Mouse (Mus musculus) MEL (cell line): Measurements from ENCODE around the gene Slc36a1.

Source experiments
- CTCF ChIP-seq, 3 experiments: IDR thresholded peaks in 2 of 3; conservative IDR thresholded peaks in 1 of 3; 2 replicates each; pipeline ENCODE4 v1.5.1; 2011 to 2012; ENCODE audit warnings: low read length in 3 of 3, low read depth in 2 of 3, mild to moderate bottlenecking in 2 of 3, improper control_type of control experiment in 1 of 3, inconsistent platforms in 1 of 3, mixed read lengths in 1 of 3, moderate library complexity in 1 of 3; ENCODE audit not compliant: control insufficient read depth in 1 of 3, insufficient read depth in 1 of 3, poor library complexity in 1 of 3, severe bottlenecking in 1 of 3
- EP300 ChIP-seq, 2 experiments: IDR thresholded peaks; 2 replicates each; pipeline ENCODE4 v1.6.1; 2011; ENCODE audit warnings: improper control_type of control experiment in 2 of 2, low read length in 2 of 2, low read depth in 1 of 2, mild to moderate bottlenecking in 1 of 2
- MAX ChIP-seq: IDR thresholded peaks from 2 replicates; pipeline ENCODE4 v1.6.1; 2011; ENCODE audit warnings: low read length, improper control_type of control experiment
- NELFE ChIP-seq: IDR thresholded peaks from 2 replicates; pipeline ENCODE4 v1.6.1; 2011; ENCODE audit warnings: low read depth, low read length, improper control_type of control experiment
- POLR2A ChIP-seq, 2 experiments: IDR thresholded peaks; 2 replicates each; pipeline ENCODE4 v1.6.1; 2011 to 2012; ENCODE audit warnings: low read length in 2 of 2, mild to moderate bottlenecking in 2 of 2, control low read depth in 1 of 2, improper control_type of control experiment in 1 of 2, low read depth in 1 of 2, moderate library complexity in 1 of 2; ENCODE audit not compliant: control insufficient read depth in 1 of 2, insufficient read depth in 1 of 2, poor library complexity in 1 of 2
- POLR2AphosphoS5 ChIP-seq: IDR thresholded peaks from 2 replicates; pipeline ENCODE4 v1.6.1; 2012; ENCODE audit warnings: low read depth, borderline replicate concordance, mild to moderate bottlenecking, inconsistent platforms, low read length, moderate library complexity, mixed read lengths
- TAL1 ChIP-seq: IDR thresholded peaks from 2 replicates; pipeline ENCODE4 v1.6.1; 2012; ENCODE audit warnings: mild to moderate bottlenecking, inconsistent platforms, low read length, moderate library complexity, mixed read lengths
- UBTF ChIP-seq: IDR thresholded peaks from 2 replicates; pipeline ENCODE4 v1.6.1; 2012; ENCODE audit warnings: low read depth, mild to moderate bottlenecking, inconsistent platforms, low read length, improper control_type of control experiment, moderate library complexity, borderline replicate concordance; ENCODE audit not compliant: insufficient read depth
- USF1 ChIP-seq: IDR thresholded peaks from 2 replicates; pipeline ENCODE4 v1.6.1; 2014; ENCODE audit warnings: low read depth, mild to moderate bottlenecking, inconsistent platforms, low read length, improper control_type of control experiment, moderate library complexity

GRCm38 (mm10) chr11:55213518-55213917 lies 9.4 kb downstream of the Slc36a1 start:
- no peak for TF ChIP-seq UBTF
- no peak for TF ChIP-seq POLR2A (IDR thresholded peaks at IDR 0.05; ENCODE audit: control insufficient read depth in 1 of 2, insufficient read depth in 1 of 2, low read depth in 1 of 2, low read length in 2 of 2, poor library complexity in 1 of 2)
- TF ChIP-seq POLR2AphosphoS5 = no peak
- TF ChIP-seq CTCF (IDR thresholded peaks at IDR 0.05 in 2 of 3, conservative IDR thresholded peaks at IDR 0.05 in 1 of 3; ENCODE audit: control insufficient read depth in 1 of 3, insufficient read depth in 1 of 3, low read depth in 2 of 3, low read length in 3 of 3, poor library complexity in 1 of 3, severe bottlenecking in 1 of 3) = no peak
- TF ChIP-seq MAX = no peak
- TF ChIP-seq TAL1 = no peak
- TF ChIP-seq NELFE = no peak
- TF ChIP-seq USF1 = no peak
- TF ChIP-seq EP300 (IDR thresholded peaks at IDR 0.05; ENCODE audit: low read depth in 1 of 2, low read length in 2 of 2) = no peak
